Mouse (Mus musculus) CD4-positive naive resting alpha-beta T cell, adult 57 days (primary cell): ENCODE data around the gene Lipc. TPM values are rescaled to one million over a fixed set of nuclear protein-coding genes. Genes with fewer than 3 reads are reported as not detected.

Source experiments
- total RNA-seq: library from RNA; stranded (reverse); gene quantifications from one replicate; pipeline ENCODE4 v1.2.4, GENCODE M21; 2023

Gene Lipc
- not detected for total RNA-seq

DNA sequence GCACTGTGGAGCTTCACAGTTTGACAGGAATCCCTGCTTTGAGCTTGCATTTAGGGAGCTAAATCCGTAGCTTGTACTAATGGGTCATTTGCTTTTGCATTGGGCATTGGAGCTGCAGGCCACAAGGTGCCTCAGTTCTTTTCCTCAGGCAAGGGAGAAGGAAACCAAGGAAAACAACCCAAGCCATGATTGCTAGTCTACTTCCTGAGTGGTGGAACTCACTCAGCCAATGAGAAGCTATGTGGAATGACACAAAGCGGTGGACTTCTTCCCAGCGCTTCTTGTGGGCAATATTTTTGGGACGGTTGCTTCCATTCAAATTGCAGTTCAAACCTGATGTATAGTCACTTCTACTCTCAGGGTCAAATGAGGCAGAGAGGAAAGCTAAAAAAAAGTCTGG is at the start of gene Lipc:
Gene Lipc (minus strand): TSS at position 101 of the 400 bp plus-strand sequence.

Other genes with a start within 250 kb of the Lipc start
- 0.71 TPM for gene Aqp9, start 216.5 kb upstream of the Lipc start, total RNA-seq